Mouse (Mus musculus) cerebellum, adult 9-11 months (tissue): Measurements from ENCODE around the gene Ifna1.
"Not testable (repeated sequence)": the region's sequence is repeated elsewhere in the genome, so short reads cannot be mapped to it uniquely, and the experiment has no call there.

ENCODE experiments used
- DNase-seq: peaks from one replicate; pipeline ENCODE4 v3.0.0; 2022

Ifna1 gene

DNA sequence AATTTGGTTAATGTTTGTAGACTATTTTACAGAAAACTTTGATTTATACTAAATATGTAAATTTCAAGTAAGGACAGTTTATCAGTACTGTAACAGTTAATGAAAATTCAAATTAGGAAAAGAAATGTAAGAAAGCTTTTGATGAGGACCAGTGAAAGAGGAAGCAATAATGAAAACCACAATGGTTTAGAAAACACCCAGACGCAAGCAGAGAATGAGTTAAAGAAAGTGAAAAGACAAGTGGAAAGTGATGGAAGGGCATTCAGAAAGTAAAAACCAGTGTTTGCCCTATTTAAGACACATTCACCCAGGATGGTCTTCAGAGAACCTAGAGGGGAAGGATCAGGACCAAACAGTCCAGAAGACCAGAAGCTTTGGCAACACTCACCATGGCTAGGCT is at the start of gene Ifna1:
Ifna1 (plus strand) TSS at position 390 of the 400 bp plus-strand sequence.
- no peak for DNase-seq

DNA sequence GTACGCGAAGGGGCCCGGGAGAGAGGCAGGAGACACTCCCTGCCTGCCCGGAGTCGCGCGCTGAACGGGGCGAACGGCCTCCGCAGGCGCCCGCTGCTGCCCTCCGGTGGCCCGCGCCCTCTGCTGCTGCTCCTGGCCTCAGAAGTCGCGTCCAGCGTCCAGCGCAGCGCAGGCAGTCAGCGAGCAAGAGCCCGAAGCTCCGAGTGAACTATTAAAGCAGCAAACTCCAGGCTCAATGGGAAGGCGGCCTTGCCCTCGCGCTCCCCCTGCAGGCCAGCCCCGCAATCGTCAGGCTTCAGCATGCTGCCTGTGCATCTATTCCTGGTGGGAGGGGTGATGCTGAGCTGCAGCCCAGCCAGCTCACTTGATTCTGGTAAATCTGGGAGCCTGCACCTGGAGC is 46.9 kb upstream of the Ifna1 start, which contains the start of gene Gm13287:
Gm13287 (plus strand) TSS at position 301 of the 400 bp plus-strand sequence.
- DNase-seq, result not testable (repeated sequence)

DNA sequence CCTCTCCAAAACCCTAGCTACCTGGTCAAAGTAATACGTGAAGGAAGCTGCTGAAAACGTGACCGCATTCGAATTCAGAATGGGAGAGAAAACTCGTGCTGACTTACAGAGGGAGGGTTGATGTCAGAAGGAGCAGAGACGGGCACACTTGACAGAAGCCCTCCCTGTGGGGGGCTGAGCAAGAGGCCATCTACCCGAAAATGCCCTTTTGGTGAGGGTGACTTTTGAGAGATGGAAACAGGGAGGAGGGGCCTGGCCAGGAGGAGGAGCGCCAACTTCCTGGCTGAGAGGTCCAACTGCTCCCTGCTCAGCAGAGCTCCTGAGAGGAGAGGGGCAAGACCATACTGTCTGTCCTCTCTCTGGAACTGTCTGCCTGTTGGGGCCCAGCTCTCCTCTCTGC is 44.7 kb upstream of the Ifna1 start, which contains the start of gene Gm13288:
Gm13288 (plus strand) TSS at position 301 of the 400 bp plus-strand sequence.
- DNase-seq, result not testable (repeated sequence)

DNA sequence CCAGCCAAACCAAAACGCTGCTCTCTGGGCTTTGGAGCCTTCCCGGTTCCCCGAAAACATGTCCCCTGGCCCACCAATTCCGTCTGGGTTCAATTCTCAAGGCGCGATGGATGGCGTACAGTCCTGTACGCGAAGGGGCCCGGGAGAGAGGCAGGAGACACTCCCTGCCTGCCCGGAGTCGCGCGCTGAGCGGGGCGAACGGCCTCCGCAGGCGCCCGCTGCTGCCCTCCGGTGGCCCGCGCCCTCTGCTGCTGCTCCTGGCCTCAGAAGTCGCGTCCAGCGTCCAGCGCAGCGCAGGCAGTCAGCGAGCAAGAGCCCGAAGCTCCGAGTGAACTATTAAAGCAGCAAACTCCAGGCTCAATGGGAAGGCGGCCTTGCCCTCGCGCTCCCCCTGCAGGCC is 44.1 kb upstream of the Ifna1 start:
- DNase-seq, result peak; percentile 44

DNA sequence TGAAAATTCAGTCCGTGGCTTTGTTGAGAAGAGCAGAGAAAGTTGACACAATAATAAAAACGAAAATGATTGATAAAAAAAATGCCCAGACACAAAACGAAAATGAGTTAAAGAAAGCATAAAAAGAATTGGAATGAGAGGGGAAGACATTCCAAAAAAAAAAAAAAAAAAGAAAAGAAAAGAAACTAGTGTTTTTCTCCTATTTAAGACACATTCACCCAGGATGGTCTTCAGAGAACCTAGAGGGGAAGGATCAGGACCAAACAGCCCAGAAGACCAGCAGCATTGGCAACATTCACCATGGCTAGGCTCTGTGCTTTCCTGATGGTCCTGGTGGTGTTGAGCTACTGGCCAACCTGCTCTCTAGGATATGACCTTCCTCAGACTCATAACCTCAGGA is 34.0 kb upstream of the Ifna1 start, which contains the start of gene Ifna7:
Ifna7 (plus strand) TSS at position 301 of the 400 bp plus-strand sequence.
- DNase-seq, result no peak

DNA sequence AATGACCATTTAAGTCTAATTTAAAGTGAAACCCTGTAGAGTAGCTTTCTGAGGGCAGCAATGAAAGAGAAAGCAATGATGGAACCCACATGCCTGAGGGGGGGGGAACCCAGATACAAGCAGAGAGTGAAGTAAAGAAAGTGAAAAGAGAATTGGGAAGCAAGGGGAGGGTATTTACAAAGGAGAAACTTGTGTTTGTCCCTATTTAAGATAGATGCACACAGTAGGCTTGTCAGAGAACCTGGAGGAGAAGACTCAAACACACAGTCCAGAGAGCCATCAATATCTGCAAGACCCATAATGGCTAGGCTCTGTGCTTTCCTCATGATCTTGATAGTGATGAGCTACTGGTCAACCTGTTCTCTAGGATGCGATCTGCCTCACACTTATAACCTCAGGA is 30.2 kb upstream of the Ifna1 start, which contains the start of gene Ifna11:
Ifna11 (plus strand) TSS at position 301 of the 400 bp plus-strand sequence.
- no peak for DNase-seq

DNA sequence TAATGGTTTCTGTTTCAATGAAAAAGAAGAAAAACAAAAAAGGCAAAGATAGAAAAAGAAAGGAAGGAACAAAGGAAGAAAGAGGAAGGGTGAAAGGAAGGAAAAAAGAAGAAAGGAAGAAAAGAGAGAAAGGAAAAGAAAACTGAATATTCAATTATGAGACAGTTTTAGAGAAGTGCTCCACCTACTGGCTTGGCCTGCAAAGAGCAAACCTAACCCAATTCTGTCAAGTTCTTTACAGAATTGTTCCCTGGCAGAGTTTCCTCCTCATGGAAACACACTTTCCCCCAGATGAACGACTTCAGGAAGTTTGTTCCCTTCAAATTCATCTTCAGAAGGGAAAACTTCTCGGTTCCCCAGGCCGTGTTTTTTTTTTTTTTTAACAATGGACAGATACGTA is 26.9 kb upstream of the Ifna1 start:
- DNase-seq, result no peak

DNA sequence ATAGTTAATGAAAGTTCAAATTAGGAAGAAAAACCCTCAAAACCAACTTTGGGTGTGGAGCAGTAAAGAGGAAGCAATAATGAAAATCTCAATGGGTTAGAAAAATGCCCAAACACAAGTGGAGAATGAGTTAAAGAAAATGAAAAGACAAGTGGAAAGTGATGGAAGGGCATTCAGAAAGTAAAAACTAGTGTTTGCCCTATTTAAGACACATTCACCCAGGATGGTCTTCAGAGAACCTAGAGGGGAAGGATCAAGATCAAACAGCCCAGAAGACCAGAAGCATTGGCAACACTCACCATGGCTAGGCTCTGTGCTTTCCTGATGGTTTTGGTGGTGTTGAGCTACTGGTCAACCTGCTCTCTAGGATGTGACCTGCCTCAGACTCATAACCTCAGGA is 22.8 kb upstream of the Ifna1 start, which contains the start of gene Ifna6:
Ifna6 (plus strand) TSS at position 301 of the 400 bp plus-strand sequence.
- DNase-seq, result not testable (repeated sequence)

DNA sequence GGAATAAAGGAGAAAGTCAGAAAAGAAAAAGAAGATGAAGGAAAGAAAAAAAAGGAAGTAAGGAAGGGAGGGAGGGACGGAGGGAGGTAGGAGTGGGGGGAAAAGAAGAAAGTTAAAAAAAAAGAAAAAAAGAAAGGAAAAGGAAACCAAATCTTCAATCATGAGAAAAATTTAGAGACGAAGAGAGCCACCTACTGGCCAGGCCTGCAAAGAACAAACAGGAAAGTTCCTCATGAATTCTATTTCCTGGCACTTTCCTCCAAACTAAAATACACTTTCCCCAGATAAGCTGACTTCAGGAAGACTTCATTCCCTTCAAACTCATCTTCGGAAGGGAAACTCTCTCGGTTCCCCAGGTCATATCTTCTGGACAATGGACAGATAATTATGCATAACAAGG is 19.4 kb upstream of the Ifna1 start:
- DNase-seq, result no peak

DNA sequence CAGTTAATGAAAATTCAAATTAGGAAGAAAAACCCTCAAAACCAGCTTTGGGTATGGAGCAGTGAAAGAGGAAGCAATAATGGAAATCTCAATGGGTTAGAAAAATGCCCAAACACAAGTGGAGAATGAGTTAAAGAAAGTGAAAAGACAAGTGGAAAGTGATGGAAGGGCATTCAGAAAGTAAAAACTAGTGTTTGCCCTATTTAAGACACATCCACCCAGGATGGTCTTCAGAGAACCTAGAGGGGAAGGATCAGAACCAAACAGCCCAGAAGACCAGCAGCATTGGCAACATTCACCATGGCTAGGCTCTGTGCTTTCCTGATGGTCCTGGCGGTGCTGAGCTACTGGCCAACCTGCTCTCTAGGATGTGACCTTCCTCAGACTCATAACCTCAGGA is 14.7 kb upstream of the Ifna1 start, which contains the start of gene Ifna5:
Ifna5 (plus strand) TSS at position 301 of the 400 bp plus-strand sequence.
- not testable (repeated sequence) for DNase-seq

DNA sequence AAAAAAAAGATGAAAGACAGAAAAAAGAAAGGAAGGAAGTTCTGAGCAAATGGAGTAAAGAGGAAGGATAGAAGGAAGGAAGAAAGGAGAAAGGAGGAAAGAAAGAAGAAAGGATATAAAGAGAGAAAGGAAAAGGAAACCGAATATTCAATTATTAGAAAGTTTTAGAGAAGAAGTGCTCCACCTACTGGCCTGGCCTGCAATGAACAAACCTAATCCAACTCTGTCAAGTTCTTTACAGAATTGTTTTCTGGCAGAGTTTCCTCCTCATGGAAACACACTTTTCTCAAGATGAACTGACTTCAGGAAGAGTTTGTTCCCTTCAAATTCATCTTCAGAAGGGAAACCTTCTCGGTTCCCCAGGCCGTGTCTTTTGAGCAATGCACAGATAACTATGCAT is 11.1 kb upstream of the Ifna1 start:
- DNase-seq, result no peak

DNA sequence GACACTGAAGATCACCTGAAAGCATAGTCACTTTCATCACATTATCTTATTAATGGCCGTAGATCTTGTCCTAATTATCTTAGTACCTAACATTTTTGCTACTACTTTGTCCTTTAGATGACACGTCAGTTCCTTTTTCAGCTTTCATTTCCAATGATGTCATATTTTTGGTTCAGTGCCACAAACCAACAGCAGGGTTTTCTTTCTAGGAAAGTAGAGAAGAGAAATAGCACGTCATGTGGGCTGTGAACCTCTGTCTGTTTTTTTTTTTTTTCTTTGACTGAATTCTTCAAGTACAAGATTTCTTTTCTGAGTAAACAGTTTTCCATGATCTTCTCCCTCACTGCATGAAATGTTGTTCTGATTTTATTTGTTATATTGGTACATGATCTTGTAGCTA is 9.8 kb upstream of the Ifna1 start:
- DNase-seq, result no peak

DNA sequence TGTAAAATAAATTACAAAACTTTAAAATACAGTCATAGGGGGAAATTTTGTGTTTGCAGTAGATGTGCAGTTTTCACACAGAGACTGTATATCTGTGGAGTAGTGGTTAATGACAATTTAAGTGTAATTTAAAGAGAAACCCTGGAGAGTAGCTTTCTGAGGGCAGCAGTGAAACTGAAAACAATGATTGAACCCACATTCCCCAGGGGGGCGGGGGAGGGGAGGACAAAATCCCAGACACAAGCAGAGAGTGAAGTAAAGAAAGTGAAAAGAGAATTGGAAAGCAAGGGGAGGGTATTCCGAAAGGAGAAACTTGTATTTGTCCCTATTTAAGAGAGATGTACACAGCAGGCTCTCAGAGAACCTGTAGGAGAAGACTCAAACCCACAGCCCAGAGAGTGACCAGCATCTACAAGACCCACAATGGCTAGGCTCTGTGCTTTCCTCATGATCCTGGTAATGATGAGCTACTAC is 8.4 kb upstream of the Ifna1 start, which contains the start of gene Ifna4:
Ifna4 (plus strand) TSS at position 424 of the 474 bp plus-strand sequence.
- DNase-seq, result no peak

DNA sequence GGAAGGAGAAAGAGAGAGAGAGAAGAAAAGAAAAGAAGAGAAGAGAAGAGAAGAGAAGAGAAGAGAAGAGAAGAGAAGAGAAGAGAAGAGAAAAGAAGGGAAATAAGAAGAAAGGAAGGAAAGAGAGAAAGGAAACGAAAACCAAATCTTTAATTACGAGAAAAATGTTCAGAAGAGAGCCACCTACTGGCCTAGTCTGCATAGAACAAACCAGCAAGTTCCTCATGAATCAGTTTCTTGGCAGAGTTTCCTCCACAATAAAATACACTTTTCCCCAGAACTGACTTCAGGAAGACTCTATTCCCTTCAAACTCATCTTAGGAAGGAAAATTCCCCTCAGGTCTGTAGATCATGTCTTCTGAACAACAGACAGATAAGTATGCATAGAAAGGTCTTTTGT is 4.6 kb upstream of the Ifna1 start:
- DNase-seq, result no peak

DNA sequence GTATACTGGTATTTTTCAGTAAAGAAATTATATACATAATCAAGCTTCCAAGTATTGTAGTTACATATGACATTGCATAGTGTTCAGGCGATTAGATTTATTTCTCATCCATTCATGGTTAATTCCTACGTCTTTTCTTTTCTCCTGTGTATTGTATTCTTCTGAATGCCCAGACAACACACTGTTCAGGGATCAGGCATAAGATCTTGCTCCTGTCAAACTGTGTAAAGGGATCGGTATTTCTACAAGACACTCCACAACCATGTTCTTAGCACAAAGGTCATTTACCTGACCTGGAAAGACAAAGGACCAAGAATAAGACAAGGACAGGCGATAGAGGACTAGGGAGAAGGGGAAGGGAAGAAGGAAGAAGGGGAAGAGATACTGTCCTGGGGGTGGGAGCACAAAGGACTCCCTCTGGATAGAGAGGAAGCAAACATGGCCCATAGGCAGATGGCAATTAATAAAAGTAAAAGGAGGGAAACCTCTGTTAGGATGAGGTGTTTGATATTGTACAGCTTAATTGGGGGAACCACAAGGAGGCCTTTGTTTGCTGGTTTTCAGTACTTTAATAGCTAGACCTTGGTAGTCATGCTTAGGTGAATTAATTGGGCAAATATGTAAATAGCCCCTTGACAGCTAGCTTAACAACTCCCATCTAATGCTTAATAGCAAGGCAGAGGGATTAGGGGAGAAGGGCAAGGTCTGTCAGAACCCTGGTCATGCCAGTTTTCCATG is 1.3 kb downstream of the Ifna1 start:
- DNase-seq, result no peak

DNA sequence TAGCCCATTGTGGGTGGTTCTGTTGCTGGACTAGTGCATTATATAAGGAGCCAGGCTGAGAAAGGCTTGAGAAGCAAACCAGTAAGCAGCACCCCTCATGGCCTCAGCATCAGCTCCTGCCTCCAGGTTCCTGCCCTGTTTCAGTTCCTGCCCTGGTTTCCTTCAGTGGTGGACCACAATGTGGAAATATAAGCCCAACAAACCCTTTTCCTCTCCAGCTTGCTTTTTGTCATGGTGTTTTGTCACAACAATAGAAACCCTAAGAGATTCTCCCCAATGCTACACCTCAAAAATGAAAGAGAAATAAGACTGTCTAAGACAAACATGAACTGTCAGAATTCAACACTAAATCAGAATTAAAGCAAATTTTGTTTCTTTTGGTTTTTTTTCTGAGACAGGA is 9.3 kb downstream of the Ifna1 start:
- no peak for DNase-seq

DNA sequence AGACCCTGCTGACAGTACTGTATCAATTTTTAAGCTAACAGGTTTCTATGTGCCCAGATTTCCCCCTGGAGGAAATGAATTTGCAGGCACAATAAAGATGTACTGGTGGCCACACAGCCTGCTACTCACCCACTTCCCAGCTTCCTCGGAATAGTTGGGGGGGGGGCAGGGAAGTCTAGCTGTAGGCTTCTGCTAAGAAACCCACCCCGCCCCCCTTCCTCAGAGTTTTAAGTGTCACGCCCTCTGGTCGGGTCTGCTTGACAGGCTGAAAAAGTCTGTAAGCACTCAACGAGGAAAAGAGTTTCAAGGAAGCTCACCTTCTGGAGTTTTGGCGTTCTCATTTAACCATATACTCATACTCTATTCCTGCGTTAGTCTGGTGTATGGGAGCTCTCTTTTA is 13.4 kb downstream of the Ifna1 start:
- DNase-seq, result no peak

DNA sequence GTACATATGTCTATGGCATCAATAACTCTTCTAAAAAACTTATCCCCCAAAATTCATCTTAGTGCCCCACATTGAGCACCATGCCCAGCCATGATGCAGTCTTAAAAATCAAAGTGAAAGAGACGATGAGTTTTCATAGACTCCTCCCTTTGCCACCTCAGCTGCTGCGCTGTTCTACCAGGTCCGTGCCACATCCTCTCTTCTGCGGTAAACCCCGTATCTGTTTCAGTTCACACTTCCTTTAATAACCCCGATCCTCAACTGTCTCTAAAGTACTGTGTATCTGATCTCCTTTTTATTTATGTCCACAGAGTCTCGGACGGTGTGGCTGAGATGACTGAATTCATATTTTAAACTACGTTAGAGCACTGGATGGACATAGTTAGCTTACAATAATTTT is 14.7 kb downstream of the Ifna1 start:
- no peak for DNase-seq

DNA sequence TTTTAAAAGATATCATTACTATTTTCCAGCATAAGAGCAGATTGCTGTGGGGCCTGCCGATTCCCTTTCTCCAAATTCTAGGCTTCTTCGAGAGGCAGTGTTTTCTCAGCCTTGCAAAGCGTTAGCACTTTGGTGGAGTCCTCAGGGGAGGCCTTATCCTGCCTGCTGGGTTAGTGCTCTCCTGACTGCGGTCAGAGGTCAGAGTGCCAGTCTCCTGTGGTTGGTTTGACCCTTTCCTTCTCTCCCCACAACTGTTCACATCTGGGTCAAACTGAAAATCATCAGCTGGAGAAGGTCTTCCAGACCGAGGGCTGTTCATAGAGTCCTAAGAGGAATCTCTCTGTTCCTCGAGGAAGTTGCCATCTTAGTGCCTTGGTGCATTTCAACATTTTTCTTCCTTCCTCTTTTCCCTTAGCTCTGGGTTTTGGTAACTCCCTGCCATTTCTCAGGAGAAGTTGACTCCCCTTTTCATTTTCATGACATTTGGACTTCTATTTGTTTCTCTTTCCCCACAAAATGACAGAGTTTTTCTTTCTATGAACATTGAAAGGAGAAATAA is 15.2 kb downstream of the Ifna1 start:
- no peak for DNase-seq

DNA sequence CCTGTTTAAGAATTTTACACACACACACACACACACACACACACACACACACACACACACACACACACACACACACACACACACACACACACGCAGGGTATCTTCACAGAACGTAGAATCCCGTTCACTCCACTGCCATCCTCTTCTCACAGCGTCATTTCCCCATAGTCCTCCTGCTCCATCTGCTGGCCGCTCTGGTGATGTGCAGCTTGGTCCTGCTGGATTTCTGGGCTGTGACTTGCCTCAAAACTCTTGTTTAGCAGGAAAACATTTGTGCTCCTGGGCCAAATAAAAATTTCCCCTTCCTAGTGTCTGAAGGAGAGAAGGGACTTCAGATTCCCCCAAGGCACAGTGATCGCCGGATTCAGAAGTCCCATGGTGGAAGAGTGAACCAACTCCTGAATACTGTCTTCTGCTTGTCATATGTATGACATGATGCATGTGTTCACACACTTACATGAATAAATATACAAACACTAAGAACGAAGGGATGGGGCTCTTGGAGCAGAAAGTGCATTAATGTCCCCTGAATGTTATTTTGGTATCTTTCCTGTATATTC is 17.6 kb downstream of the Ifna1 start:
- DNase-seq, result peak; percentile 47

DNA sequence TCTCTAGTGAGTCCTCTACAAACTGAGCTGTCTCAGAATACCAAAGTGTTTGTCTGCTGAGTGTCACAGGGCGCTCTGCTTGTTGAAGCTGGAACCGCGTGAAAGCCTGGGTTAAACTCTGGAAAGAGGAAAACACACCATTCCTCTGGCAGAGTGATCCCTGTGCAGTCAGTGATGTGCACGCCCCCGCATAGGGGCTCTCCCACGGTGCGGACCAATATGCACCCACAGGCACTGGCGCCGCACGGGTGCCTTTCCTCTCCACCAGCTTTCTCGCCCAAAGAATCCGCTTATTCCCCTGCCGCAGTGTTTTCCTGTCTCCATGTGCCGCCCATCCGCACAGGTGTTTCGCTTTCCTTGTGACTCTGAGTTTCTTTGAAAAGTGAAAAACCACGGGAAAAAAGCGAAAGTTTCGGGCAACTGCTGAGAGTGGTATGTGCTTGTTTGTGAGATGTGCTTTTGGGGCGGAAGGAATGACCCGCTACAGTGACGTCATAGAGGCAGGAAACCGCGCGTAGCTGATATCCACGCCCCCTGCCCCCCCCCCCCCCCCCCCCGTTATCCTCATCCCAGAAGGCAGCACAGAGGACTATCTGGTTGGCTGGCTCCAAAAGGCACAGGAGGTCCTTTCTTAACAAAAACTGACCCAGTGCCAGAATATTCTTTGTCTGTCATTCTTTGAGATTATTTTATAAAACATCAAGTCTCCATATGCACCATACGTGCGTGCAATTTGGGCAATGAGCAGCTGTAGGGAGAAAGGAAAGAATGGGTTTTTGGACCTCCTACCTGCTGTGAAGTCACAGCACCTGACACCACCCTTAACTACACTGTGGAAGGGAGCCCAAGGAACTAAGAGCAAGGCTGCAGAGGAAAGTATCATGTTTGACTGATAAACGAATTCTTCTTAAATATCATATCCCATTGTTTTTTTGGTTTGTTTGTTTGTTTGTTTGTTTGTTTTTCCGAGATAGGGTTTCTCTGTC is 18.3 kb downstream of the Ifna1 start:
- no peak for DNase-seq

DNA sequence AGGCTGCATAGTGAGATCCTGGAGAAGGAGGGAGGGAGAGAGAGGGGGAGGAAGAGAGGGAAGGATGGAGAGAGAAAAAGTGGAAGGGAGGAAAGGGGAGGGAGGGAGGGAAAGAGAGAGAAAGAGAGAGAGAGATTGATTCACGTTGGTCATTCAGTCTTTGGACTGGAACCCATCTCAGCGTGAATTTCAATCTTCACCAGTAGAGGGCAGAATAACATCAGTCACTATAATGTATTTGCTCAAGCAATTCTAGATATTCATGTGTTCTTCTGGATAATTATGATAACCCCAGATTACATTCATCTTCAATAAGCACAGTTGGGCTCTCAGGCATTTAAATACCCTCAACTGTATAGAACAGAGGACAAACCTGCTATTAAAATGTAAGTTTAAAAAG is 22.8 kb downstream of the Ifna1 start:
- no peak for DNase-seq
